Mouse (Mus musculus) brain, embryonic 14.5 days (tissue): Measurements from ENCODE around the gene Sgms1.

Source experiments
- CTCF ChIP-seq: fragments of 200-500 bp; IDR thresholded peaks from 2 replicates; pipeline ENCODE4 v1.5.1; 2012; ENCODE audit warnings: inconsistent platforms, mild to moderate bottlenecking, moderate library complexity, borderline replicate concordance; ENCODE audit not compliant: insufficient read depth, insufficient read length; ENCODE audit errors: extremely low read depth
- POLR2A ChIP-seq: fragments of 200-500 bp; IDR thresholded peaks from 2 replicates; pipeline ENCODE4 v1.6.1; 2012; ENCODE audit warnings: mild to moderate bottlenecking, inconsistent platforms, borderline replicate concordance; ENCODE audit not compliant: poor library complexity, insufficient read depth, insufficient read length, severe bottlenecking; ENCODE audit errors: extremely low read depth

DNA sequence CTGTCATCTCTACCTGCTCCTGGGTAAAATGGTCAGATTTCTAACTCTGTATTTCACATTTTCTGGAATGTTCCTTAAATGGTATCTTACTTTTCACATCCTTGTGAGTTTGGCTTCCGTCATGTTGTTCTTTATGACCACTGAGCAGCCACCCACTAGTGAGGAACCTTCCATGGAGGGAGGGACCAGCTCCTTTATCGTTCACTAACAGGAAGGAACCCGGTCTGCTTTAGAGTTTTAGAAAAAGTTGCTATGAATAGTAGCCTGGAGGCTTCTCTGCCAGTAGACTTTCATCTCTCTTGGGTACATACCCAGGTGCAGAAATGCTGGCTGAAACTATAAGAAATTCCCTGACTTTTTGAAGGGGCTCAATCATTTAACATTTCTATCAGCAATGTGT is 111.6 kb downstream of the Sgms1 start:
- TF ChIP-seq CTCF = no peak
- TF ChIP-seq POLR2A = no peak
